Mouse (Mus musculus) myocyte (in vitro differentiated cells): ENCODE data around the gene Uqcrc2. TPM values are rescaled to one million over a fixed set of nuclear protein-coding genes. Genes with fewer than 3 reads are reported as not detected.

Source experiments
- H3K27me3 ChIP-seq: one replicate; pipeline ENCODE4 v1.6.1; 2011; ENCODE audit not compliant: control insufficient read depth, insufficient read depth, insufficient read length
- H3K36me3 ChIP-seq: one replicate; pipeline ENCODE4 v1.6.1; 2011; ENCODE audit not compliant: control insufficient read depth, insufficient read depth
- H3K4me2 ChIP-seq: one replicate; pipeline ENCODE4 v1.6.1; 2011; ENCODE audit warnings: low read depth, control low read depth
- H3K4me3 ChIP-seq: one replicate; pipeline ENCODE4 v1.5.1; 2011; ENCODE audit warnings: mild to moderate bottlenecking, control low read depth, moderate library complexity
- H3K79me2 ChIP-seq: one replicate; pipeline ENCODE4 v1.6.1; 2011; ENCODE audit not compliant: control insufficient read depth, insufficient read depth
- H3ac ChIP-seq: one replicate; pipeline ENCODE4 v1.6.1; 2011; ENCODE audit not compliant: control insufficient read depth, insufficient read length
- CEBPB ChIP-seq: IDR thresholded peaks from 2 replicates; pipeline ENCODE4 v1.6.1; 2011; ENCODE audit warnings: mild to moderate bottlenecking, moderate library complexity; ENCODE audit not compliant: poor library complexity, insufficient read depth, severe bottlenecking
- E2F4 ChIP-seq: IDR thresholded peaks from one replicate; pipeline ENCODE4 v1.6.1; 2011; ENCODE audit warnings: mild to moderate bottlenecking, control low read depth, moderate library complexity; ENCODE audit not compliant: insufficient read depth
- MAX ChIP-seq: IDR thresholded peaks from one replicate; pipeline ENCODE4 v1.6.1; 2011; ENCODE audit warnings: low read depth, mild to moderate bottlenecking, control low read depth
- MYOD1 ChIP-seq, 3 experiments: IDR thresholded peaks; one replicate each; pipeline ENCODE4 v1.6.1; 2011; ENCODE audit warnings: control low read depth in 2 of 3, low read depth in 2 of 3, mild to moderate bottlenecking in 2 of 3, moderate library complexity in 1 of 3; ENCODE audit not compliant: insufficient read length in 2 of 3, control insufficient read depth in 1 of 3
- MYOG ChIP-seq, 3 experiments: IDR thresholded peaks; one replicate each; pipeline ENCODE4 v1.6.1; 2011; ENCODE audit warnings: control low read depth in 2 of 3, low read depth in 2 of 3, mild to moderate bottlenecking in 2 of 3; ENCODE audit not compliant: insufficient read length in 2 of 3, control insufficient read depth in 1 of 3, insufficient read depth in 1 of 3
- POLR2A ChIP-seq: IDR thresholded peaks from one replicate; pipeline ENCODE4 v1.6.1; 2011; ENCODE audit warnings: low read depth, mild to moderate bottlenecking, control low read depth, moderate library complexity; ENCODE audit not compliant: insufficient read length
- POLR2AphosphoS2 ChIP-seq: IDR thresholded peaks from one replicate; pipeline ENCODE4 v1.6.1; 2011; ENCODE audit warnings: low read depth, control low read depth; ENCODE audit not compliant: insufficient read length
- REST ChIP-seq: IDR thresholded peaks from one replicate; pipeline ENCODE4 v1.6.1; 2011; ENCODE audit warnings: mild to moderate bottlenecking, control low read depth, moderate library complexity; ENCODE audit not compliant: insufficient read depth, insufficient read length
- SRF ChIP-seq: IDR thresholded peaks from one replicate; pipeline ENCODE4 v1.6.1; 2011; ENCODE audit warnings: low read depth; ENCODE audit not compliant: control insufficient read depth, insufficient read length
- TCF12 ChIP-seq: IDR thresholded peaks from one replicate; pipeline ENCODE4 v1.6.1; 2011; ENCODE audit warnings: mild to moderate bottlenecking, control low read depth; ENCODE audit not compliant: poor library complexity, insufficient read depth, severe bottlenecking
- TCF3 ChIP-seq: IDR thresholded peaks from one replicate; pipeline ENCODE4 v1.6.1; 2011; ENCODE audit warnings: low read depth, control low read depth; ENCODE audit not compliant: insufficient read length
- USF1 ChIP-seq: IDR thresholded peaks from one replicate; pipeline ENCODE4 v1.6.1; 2011; ENCODE audit warnings: low read depth, mild to moderate bottlenecking, control low read depth, moderate library complexity
- polyA plus RNA-seq: library from polyadenylated mRNA; unstranded; fragments of >200 nt; fragmentation: generic; extraction: Trizol; gene quantifications from one replicate; pipeline ENCODE4 v1.2.1, GENCODE M21; 2012; ENCODE audit warnings: missing spikeins

Uqcrc2 gene
- 142 TPM for polyA plus RNA-seq

- H3K4me3 ChIP-seq, result peak within 1 kb of the TSS; percentile 98
- H3K36me3 ChIP-seq, result peaks cover 21% of the 10 kb centered on the region
- no peak for TF ChIP-seq USF1
- no peak for TF ChIP-seq E2F4
- no peak for TF ChIP-seq CEBPB
- no peak for TF ChIP-seq MAX
- no peak for TF ChIP-seq REST
- TF ChIP-seq MYOG (IDR thresholded peaks at IDR 0.05; ENCODE audit: control insufficient read depth in 1 of 3, insufficient read depth in 1 of 3, insufficient read length in 2 of 3, low read depth in 2 of 3), result peak in 1 of 3 experiments; percentile 34
- peak; percentile 77 for TF ChIP-seq POLR2AphosphoS2
- TF ChIP-seq POLR2A, result peak; percentile 82
- peak in 1 of 3 experiments; percentile 12 for TF ChIP-seq MYOD1 (IDR thresholded peaks at IDR 0.05; ENCODE audit: control insufficient read depth in 1 of 3, insufficient read length in 2 of 3, low read depth in 2 of 3)
- peak within 1 kb of the TSS; percentile 86 for H3K4me2 ChIP-seq
- H3ac ChIP-seq, result peak within 1 kb of the TSS; percentile 85
- H3K27me3 ChIP-seq, result no peaks in the 10 kb centered on the region
- peaks cover 35% of the 10 kb centered on the region for H3K79me2 ChIP-seq
Measured at GRCm38 (mm10) chr7:120634711-120635361, at the start of gene Uqcrc2. Gene Uqcrc2 (plus strand): TSS chr7:120635176.

DNA sequence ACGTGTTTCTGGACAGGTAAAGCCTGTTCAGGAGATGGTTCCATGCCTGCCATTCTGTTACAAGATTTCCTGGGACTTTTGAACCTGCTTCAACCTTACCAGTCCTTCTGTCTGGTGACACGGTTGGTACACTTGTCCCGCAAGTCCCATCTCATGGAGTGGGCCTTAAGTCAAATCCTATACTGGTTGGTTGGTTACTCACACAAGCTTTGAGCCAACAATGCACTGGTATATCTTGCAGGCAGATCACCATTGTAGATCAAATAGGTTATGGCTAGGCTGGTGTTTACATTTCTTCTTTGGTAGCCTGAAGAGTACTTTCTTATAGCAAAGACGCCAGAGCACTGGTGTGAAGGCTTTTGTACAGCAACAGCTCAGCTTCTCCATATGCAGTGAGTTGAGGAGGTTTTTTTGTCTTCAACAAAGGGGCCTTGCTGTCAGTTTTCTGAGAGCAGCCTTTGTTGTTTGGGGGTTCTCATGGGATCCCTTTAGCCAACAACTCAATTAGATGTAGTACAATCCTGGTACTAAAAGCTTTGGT lies 37.7 kb upstream of the Uqcrc2 start:
- H3K4me2 ChIP-seq, result no peak overlapping the region
- H3K36me3 ChIP-seq, result no peaks in the 10 kb centered on the region
- peaks cover 18% of the 10 kb centered on the region for H3K27me3 ChIP-seq
- no peak overlapping the region for H3ac ChIP-seq
- TF ChIP-seq TCF3 (no peak), REST (no peak), SRF (no peak), POLR2A (no peak), POLR2AphosphoS2 (no peak)
- no peak overlapping the region for H3K4me3 ChIP-seq
- no peaks in the 10 kb centered on the region for H3K79me2 ChIP-seq

DNA sequence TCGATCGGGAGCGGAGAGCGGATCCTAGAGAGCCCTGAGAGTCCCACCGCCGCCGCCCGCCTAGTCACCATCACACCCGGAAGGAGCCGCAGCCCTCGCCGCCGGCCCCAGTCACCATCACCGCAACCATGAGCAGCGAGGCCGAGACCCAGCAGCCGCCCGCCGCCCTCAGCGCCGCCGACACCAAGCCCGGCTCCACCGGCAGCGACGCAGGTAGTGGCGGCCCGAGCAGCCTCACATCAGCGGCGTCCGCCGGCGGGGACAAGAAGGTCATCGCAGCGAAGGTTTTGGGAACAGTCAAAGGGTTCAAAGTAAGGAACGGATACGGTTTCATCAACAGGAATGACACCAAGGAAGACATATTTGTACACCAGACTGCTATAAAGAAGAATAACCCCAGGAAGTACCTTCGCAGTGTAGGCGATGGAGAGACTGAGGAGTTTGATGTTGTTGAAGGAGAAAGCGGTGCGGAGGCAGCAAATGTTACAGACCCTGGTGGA lies 37.2 kb upstream of the Uqcrc2 start:
- H3K79me2 ChIP-seq, result no peaks in the 10 kb centered on the region
- TF ChIP-seq POLR2A (no peak), TCF3 (no peak), SRF (no peak), REST (no peak), MYOG (IDR thresholded peaks at IDR 0.05; ENCODE audit: control insufficient read depth in 1 of 3, insufficient read depth in 1 of 3, insufficient read length in 2 of 3, low read depth in 2 of 3) (no peak), POLR2AphosphoS2 (no peak), USF1 (no peak), E2F4 (no peak), MAX (no peak), MYOD1 (IDR thresholded peaks at IDR 0.05; ENCODE audit: control insufficient read depth in 1 of 3, insufficient read length in 2 of 3, low read depth in 2 of 3) (no peak), CEBPB (no peak), TCF12 (no peak)
- H3ac ChIP-seq, result no peak overlapping the region
- peaks cover 18% of the 10 kb centered on the region for H3K27me3 ChIP-seq
- H3K36me3 ChIP-seq, result no peaks in the 10 kb centered on the region
- no peak overlapping the region for H3K4me3 ChIP-seq
- no peak overlapping the region for H3K4me2 ChIP-seq

GRCm38 (mm10) chr7:120598355-120598754 lies 36.6 kb upstream of the Uqcrc2 start:
- TF ChIP-seq TCF3 (no peak), MYOD1 (IDR thresholded peaks at IDR 0.05; ENCODE audit: control insufficient read depth in 1 of 3, insufficient read length in 2 of 3, low read depth in 2 of 3) (no peak), CEBPB (no peak), TCF12 (no peak), REST (no peak)
- H3K36me3 ChIP-seq, result no peaks in the 10 kb centered on the region
- no peak overlapping the region for H3K4me2 ChIP-seq
- no peak overlapping the region for H3K4me3 ChIP-seq
- no peaks in the 10 kb centered on the region for H3K79me2 ChIP-seq
- peaks cover 18% of the 10 kb centered on the region for H3K27me3 ChIP-seq
- no peak overlapping the region for H3ac ChIP-seq

DNA sequence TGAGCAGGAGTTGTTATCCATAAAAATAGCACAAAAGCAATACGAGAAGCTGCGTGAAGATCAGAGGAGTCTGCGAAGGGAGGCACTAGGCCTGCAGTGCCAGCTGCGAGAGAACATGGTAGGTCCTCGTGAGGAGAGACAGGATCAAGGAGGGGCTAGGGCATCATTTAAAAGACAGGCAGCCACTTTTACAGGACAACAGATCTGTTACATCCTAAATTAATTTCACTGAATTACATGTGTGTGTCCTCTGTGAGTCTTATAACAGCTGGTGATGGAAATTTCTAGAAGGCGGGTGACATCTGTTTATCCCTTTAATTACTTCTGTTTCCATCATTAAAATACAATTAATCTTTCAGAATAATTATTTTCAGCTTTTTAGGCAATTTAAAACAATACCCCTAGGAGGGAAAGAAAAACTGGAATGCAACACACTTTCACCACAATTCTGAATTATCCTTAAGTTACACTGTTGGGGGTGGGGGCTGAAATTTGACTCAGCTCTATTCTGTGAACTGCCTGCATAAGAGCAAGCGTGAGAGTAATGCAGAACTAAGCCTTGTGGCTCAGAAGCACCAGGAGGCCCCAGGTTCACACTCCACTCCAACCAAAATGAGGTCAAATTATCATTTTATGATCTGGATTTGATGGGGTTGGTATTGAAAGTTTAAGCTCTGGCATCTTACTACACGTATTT lies 14.8 kb upstream of the Uqcrc2 start:
- no peaks in the 10 kb centered on the region for H3K27me3 ChIP-seq
- no peak for TF ChIP-seq CEBPB
- no peak for TF ChIP-seq POLR2AphosphoS2
- TF ChIP-seq POLR2A, result no peak
- H3K36me3 ChIP-seq, result no peaks in the 10 kb centered on the region
- no peaks in the 10 kb centered on the region for H3K79me2 ChIP-seq
- peak overlapping the region; percentile 44 for H3K4me2 ChIP-seq
- H3ac ChIP-seq, result no peak overlapping the region
- H3K4me3 ChIP-seq, result no peak overlapping the region
